Mouse (Mus musculus) midbrain, embryonic 14.5 days (tissue): ENCODE measurements around the gene AU015836. TPM values are rescaled to one million over a fixed set of nuclear protein-coding genes. Genes with fewer than 3 reads are reported as not detected.

Source experiments
- ATAC-seq: fragments of 200-750 bp; cut with Nextera tagmentation; 2 replicates; pipeline ENCODE4 v1.8.0; 2017; ENCODE audit warnings: moderate number of reproducible peaks, moderate library complexity; ENCODE audit not compliant: low FRiP score, low TSS enrichment
- DNase-seq: peaks from one replicate; pipeline ENCODE4 v3.0.0-alpha.2; 2015
- H3K27ac ChIP-seq: fragments of 300-500 bp; sonication (generic); replicated peaks from 2 replicates; pipeline ENCODE4 v1.5.1; 2014; ENCODE audit warnings: mild to moderate bottlenecking, low read depth, low read length, moderate library complexity
- H3K27me3 ChIP-seq: fragments of 300-500 bp; sonication (generic); 2 replicates; pipeline ENCODE4 v1.6.1; 2014; ENCODE audit warnings: low read length, control low read depth, mixed read lengths; ENCODE audit not compliant: control insufficient read depth, insufficient read depth
- H3K36me3 ChIP-seq: fragments of 300-500 bp; sonication (generic); 2 replicates; pipeline ENCODE4 v1.6.1; 2014; ENCODE audit warnings: low read length, control low read depth; ENCODE audit not compliant: control insufficient read depth, insufficient read depth
- H3K4me1 ChIP-seq: fragments of 300-500 bp; sonication (generic); 2 replicates; pipeline ENCODE4 v1.6.1; 2014; ENCODE audit warnings: mild to moderate bottlenecking, antibody characterized with exemption, low read length, control low read depth; ENCODE audit not compliant: control insufficient read depth, insufficient read depth
- H3K4me2 ChIP-seq: fragments of 300-500 bp; sonication (generic); 2 replicates; pipeline ENCODE4 v1.6.1; 2014; ENCODE audit warnings: mild to moderate bottlenecking, low read length, moderate library complexity
- H3K4me3 ChIP-seq: fragments of 300-500 bp; sonication (generic); replicated peaks from 2 replicates; pipeline ENCODE4 v1.5.1; 2014; ENCODE audit warnings: low read depth, low read length
- H3K9ac ChIP-seq: fragments of 300-500 bp; sonication (generic); replicated peaks from 2 replicates; pipeline ENCODE4 v1.6.1; 2014; ENCODE audit warnings: mild to moderate bottlenecking, low read length, moderate library complexity
- H3K9me3 ChIP-seq: fragments of 300-500 bp; sonication (generic); 2 replicates; pipeline ENCODE4 v1.6.1; 2016; ENCODE audit warnings: low read length, control low read depth, mixed read lengths; ENCODE audit not compliant: control insufficient read depth
- WGBS: fragments of 180-500 bp; shearing (Covaris S2); extraction: QIAGEN DNeasy Blood & Tissue Kit; methylation state at CpG from one replicate; pipeline ENCODE4 v1.1.7; 2014; 5-methylcytosine and 5-hydroxymethylcytosine counted together
- polyA plus RNA-seq: library from polyadenylated mRNA; unstranded; fragments of >200 nt; fragmentation: Nextera tagmentation; extraction: Ambion mirVana; gene quantifications from 2 replicates; pipeline ENCODE4 v1.2.1, GENCODE M21; 2014

Gene AU015836
- not detected in 2 replicates for polyA plus RNA-seq

- Histone ChIP-seq H3K4me2 (no peak within 1 kb of the TSS), H3K27ac (no peak within 1 kb of the TSS), H3K9me3 (no peaks in the 10 kb centered on the region), H3K4me3 (no peak within 1 kb of the TSS), H3K27me3 (no peaks in the 10 kb centered on the region), H3K9ac (no peak within 1 kb of the TSS), H3K36me3 (no peaks in the 10 kb centered on the region), H3K4me1 (no peaks in the 10 kb centered on the region)
- no peak for ATAC-seq
- 61% methylated on average over 14 of the region's 14 CpGs for WGBS
- DNase-seq = no peak
Measured at GRCm38 (mm10) chrX:93968444-93968843, at the start of gene AU015836. Gene AU015836, plus strand, starts transcription at chrX:93968659.

DNA sequence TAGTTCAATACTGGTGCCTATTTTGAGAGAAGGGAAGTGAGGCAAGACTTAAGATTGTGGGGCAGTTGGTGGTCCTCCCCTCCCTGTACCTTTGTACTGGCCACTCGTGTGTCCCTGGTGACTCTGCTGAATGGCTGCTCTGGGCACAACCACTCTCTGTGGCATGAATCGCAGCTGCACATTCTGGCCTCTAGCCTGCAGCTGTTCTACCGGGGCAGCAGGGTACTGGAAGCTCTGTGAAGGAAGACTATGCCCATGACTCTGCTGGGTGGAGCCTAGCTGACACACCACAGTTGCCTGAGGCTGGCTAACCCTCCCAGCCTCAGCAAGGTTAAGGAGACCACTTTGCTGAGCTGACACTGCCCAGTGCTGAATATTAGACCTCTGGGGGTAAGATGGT is 49.4 kb upstream of the AU015836 start:
- DNase-seq (no peak), ATAC-seq (no peak)
- Histone ChIP-seq H3K27ac (no peak overlapping the region), H3K27me3 (no peaks in the 10 kb centered on the region), H3K4me1 (no peaks in the 10 kb centered on the region), H3K4me2 (no peak overlapping the region), H3K9me3 (no peaks in the 10 kb centered on the region), H3K9ac (no peak overlapping the region), H3K4me3 (no peak overlapping the region), H3K36me3 (no peaks in the 10 kb centered on the region)
- WGBS = 66% methylated on average over 3 of the region's 3 CpGs

DNA sequence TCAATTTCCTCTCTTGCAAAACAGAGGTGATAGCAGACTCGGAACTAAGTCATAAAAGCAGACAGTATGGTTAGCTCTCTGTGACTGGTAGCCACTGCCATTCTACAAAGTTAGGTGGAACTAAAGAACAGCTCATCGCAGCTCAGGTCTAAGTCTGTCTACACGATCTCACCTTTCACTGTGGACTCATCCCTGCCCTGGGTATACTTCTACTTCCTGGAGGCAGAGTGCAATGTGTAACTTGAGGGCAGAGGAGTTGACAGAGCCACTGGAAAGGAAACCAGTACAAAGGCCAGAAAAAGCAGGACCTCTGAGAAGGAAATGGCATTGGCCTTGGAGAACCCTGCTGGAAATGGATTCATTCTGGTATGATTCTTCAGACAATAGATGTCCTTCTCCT is 40.1 kb upstream of the AU015836 start:
- Histone ChIP-seq H3K9me3 (no peaks in the 10 kb centered on the region), H3K27me3 (no peaks in the 10 kb centered on the region), H3K9ac (no peak overlapping the region), H3K4me3 (no peak overlapping the region), H3K4me2 (no peak overlapping the region), H3K36me3 (no peaks in the 10 kb centered on the region), H3K4me1 (no peaks in the 10 kb centered on the region), H3K27ac (no peak overlapping the region)
- DNase-seq = no peak
- ATAC-seq = no peak
- 84% methylated on average over 3 of the region's 3 CpGs for WGBS

DNA sequence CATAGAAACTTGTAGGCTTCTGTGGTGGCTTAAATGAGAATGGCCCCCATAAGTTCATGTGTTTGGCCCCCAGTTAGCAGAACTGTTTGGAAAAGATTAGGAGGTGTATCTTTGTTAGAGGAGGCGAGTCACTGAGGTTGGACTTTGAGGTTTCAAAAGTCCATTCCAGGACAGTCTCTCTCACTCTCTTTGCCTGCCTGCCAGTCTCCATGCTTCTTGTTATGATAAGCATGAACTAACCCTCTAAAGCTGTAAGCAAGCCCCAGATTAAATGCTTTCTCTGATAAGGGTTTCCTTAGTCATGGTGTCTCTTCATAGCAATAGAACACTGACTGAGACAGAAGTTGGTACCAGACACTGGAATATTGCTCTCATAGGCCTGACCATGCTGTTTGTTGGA is 39.7 kb upstream of the AU015836 start:
- no peak overlapping the region for H3K4me2 ChIP-seq
- H3K9ac ChIP-seq = no peak overlapping the region
- 82% methylated on average over 1 of the region's 1 CpGs for WGBS
- H3K9me3 ChIP-seq = no peaks in the 10 kb centered on the region
- H3K4me3 ChIP-seq = no peak overlapping the region
- no peaks in the 10 kb centered on the region for H3K4me1 ChIP-seq
- no peak overlapping the region for H3K27ac ChIP-seq
- ATAC-seq (no peak), DNase-seq (no peak)
- H3K36me3 ChIP-seq = no peaks in the 10 kb centered on the region
- no peaks in the 10 kb centered on the region for H3K27me3 ChIP-seq

GRCm38 (mm10) chrX:93931694-93932093 is 36.8 kb upstream of the AU015836 start:
- Histone ChIP-seq H3K27me3 (no peaks in the 10 kb centered on the region), H3K4me1 (no peaks in the 10 kb centered on the region), H3K27ac (no peak overlapping the region), H3K36me3 (no peaks in the 10 kb centered on the region), H3K4me2 (no peak overlapping the region), H3K9ac (no peak overlapping the region), H3K9me3 (no peaks in the 10 kb centered on the region), H3K4me3 (no peak overlapping the region)
- ATAC-seq (no peak), DNase-seq (no peak)
- WGBS = 78% methylated on average over 3 of the region's 3 CpGs

DNA sequence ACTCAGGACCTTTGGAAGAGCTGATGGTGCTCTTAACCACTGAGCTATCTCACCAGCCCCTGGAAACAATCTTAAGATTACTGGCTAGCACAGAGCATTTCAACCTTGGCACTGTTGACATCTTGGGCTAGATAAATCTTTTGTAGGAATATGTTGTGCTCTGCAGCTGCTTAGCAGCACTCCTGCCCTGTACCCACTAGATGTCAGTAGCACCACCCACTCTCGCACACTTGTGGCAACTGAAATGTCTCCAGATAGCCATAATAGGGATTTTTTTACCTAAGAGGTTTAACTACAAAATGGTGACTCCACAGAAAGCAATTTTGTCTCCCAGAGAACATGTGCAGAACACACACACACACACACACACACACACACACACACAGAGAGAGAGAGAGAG is 11.7 kb upstream of the AU015836 start:
- H3K9ac ChIP-seq = no peak overlapping the region
- no peak overlapping the region for H3K4me3 ChIP-seq
- DNase-seq = peak; percentile 50
- no peak overlapping the region for H3K4me2 ChIP-seq
- no peak; the same call in 1 of the 2 replicates for ATAC-seq
- H3K36me3 ChIP-seq = no peaks in the 10 kb centered on the region
- H3K9me3 ChIP-seq = no peaks in the 10 kb centered on the region
- H3K27me3 ChIP-seq = no peaks in the 10 kb centered on the region
- H3K4me1 ChIP-seq = no peaks in the 10 kb centered on the region
- H3K27ac ChIP-seq = no peak overlapping the region
- WGBS = 35% methylated on average over 1 of the region's 1 CpGs

- ATAC-seq = no peak
- Histone ChIP-seq H3K9ac (no peak overlapping the region), H3K4me2 (no peak overlapping the region), H3K36me3 (no peaks in the 10 kb centered on the region), H3K4me1 (no peaks in the 10 kb centered on the region), H3K4me3 (no peak overlapping the region), H3K9me3 (no peaks in the 10 kb centered on the region), H3K27me3 (no peaks in the 10 kb centered on the region), H3K27ac (no peak overlapping the region)
- WGBS = 81% methylated on average over 3 of the region's 3 CpGs
- DNase-seq = no peak
Measured at GRCm38 (mm10) chrX:93958502-93958901, 10.0 kb upstream of the AU015836 start.

DNA sequence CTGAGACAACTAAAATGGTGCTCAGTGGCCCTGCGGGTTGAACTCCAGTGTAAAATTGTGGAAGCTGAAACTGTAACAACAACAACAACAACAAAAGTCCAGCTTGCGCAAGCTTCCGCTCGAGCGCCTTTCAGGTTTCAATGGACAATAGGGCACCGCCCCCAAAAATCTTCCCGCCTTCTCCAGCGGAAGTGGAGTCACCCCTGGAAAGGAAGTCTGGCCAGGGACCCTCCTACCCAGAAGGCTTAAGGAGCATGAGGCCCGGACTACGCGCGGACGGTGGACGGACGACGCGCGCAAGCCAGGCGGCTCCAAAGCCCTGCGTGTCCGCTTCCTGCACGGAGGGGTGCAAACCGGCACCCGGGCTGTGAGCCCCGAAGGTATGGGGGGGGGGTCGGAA is 11.9 kb downstream of the AU015836 start:
- Histone ChIP-seq H3K9me3 (no peaks in the 10 kb centered on the region), H3K4me1 (no peaks in the 10 kb centered on the region), H3K27ac (no peak overlapping the region), H3K36me3 (no peaks in the 10 kb centered on the region), H3K4me3 (no peak overlapping the region), H3K9ac (no peak overlapping the region), H3K27me3 (no peaks in the 10 kb centered on the region), H3K4me2 (no peak overlapping the region)
- DNase-seq (no peak), ATAC-seq (no peak)
- 93% methylated on average over 26 of the region's 26 CpGs for WGBS

- 79% methylated on average over 3 of the region's 3 CpGs for WGBS
- Histone ChIP-seq H3K4me1 (no peaks in the 10 kb centered on the region), H3K27me3 (no peaks in the 10 kb centered on the region), H3K9me3 (no peaks in the 10 kb centered on the region), H3K36me3 (no peaks in the 10 kb centered on the region), H3K4me2 (no peak overlapping the region), H3K4me3 (no peak overlapping the region), H3K27ac (no peak overlapping the region), H3K9ac (no peak overlapping the region)
- DNase-seq (no peak), ATAC-seq (no peak)
Measured at GRCm38 (mm10) chrX:93982193-93982592, 13.7 kb downstream of the AU015836 start.
